ENCODE assay signal across 9 mouse cellular contexts in genomic region chr13:114831367-114831833, GRCm38 (mm10). TPM values are rescaled to one million over a fixed set of nuclear protein-coding genes. Genes with fewer than 3 reads are reported as not detected.
DNase-seq lines count a peak whose midpoint lies in the region; ATAC-seq lines count a peak whose summit lies in the region.
"Had no signal": no experiment of that assay in that cellular context is flagged by ENCODE, and none has a peak within 500 bp of the region (broad histone marks: within the 10 kb centered on the region; RNA-seq: fewer than 3 reads in every experiment).

No protein-coding gene starts in this region.

- H3K4me2 ChIP-seq in hindbrain, embryonic 16.5 days (ENCODE audit: low read length) = no peak overlapping the region
- H3K4me2 ChIP-seq in midbrain, embryonic 12.5 days (replicated peaks) = no peak overlapping the region
- H3K4me2 ChIP-seq: liver, embryonic 15.5 days had no signal

- ATAC-seq in activated CD4-positive, CD25-positive, alpha-beta regulatory T cell, adult 4 months = peak; percentile 87
- peak; percentile 57 for ATAC-seq in hindbrain, embryonic 16.5 days
- ATAC-seq in midbrain, embryonic 12.5 days (ENCODE audit: low FRiP score, low read depth) = peak; percentile 69; the same call in 1 of the 2 replicates

- peaks cover 14% of the 10 kb centered on the region for H3K36me3 ChIP-seq in hindbrain, embryonic 16.5 days (ENCODE audit: control insufficient read depth, insufficient read depth, low read length)
- peaks cover 34% of the 10 kb centered on the region; the same call in 1 of the 2 replicates for H3K36me3 ChIP-seq in midbrain, embryonic 12.5 days

- WGBS in hindbrain, embryonic 16.5 days = 84% methylated on average over 4 of the region's 4 CpGs
- 83% methylated on average over 4 of the region's 4 CpGs for WGBS in midbrain, embryonic 12.5 days

- no peak overlapping the region for H3K4me3 ChIP-seq in hindbrain, embryonic 16.5 days (ENCODE audit: low read length)
- no peak overlapping the region for H3K4me3 ChIP-seq in midbrain, embryonic 12.5 days
- H3K4me3 ChIP-seq: liver, embryonic 15.5 days had no signal

- H3K9ac ChIP-seq in hindbrain, embryonic 16.5 days (ENCODE audit: low read depth, low read length) = no peak overlapping the region
- H3K9ac ChIP-seq in midbrain, embryonic 12.5 days (replicated peaks) = no peak overlapping the region
- H3K9ac ChIP-seq: liver, embryonic 15.5 days had no signal

- no peaks in the 10 kb centered on the region for H3K27me3 ChIP-seq in hindbrain, embryonic 16.5 days (replicated peaks; ENCODE audit: control insufficient read depth, insufficient read depth, low read length)
- no peaks in the 10 kb centered on the region for H3K27me3 ChIP-seq in midbrain, embryonic 12.5 days
- H3K27me3 ChIP-seq: liver, embryonic 15.5 days had no signal

- no peaks in the 10 kb centered on the region for H3K9me3 ChIP-seq in hindbrain, embryonic 16.5 days (ENCODE audit: control insufficient read depth, low read length)
- no peaks in the 10 kb centered on the region for H3K9me3 ChIP-seq in midbrain, embryonic 12.5 days
- H3K9me3 ChIP-seq: liver, embryonic 15.5 days had no signal

- peak; percentile 4 for DNase-seq in gastrocnemius, postnatal 25 days
- no peak for DNase-seq in gastrocnemius, postnatal 4 days (ENCODE audit: low spot score in 2 of 2)
- DNase-seq in A20 (ENCODE audit: low read depth, low spot score) = peak; percentile 55
- DNase-seq in ovary, postnatal 36 days (ENCODE audit: low spot score) = no peak
- DNase-seq in gastrocnemius, adult 8-10 months (ENCODE audit: low spot score in 2 of 2) = no peak

- H3K4me1 ChIP-seq in hindbrain, embryonic 16.5 days (ENCODE audit: control insufficient read depth, insufficient read depth, low read depth, low read length) = no peaks in the 10 kb centered on the region
- no peaks in the 10 kb centered on the region for H3K4me1 ChIP-seq in midbrain, embryonic 12.5 days
- H3K4me1 ChIP-seq: liver, embryonic 15.5 days had no signal

- H3K27ac ChIP-seq in hindbrain, embryonic 16.5 days (ENCODE audit: low read depth, low read length) = no peak overlapping the region
- H3K27ac ChIP-seq in midbrain, embryonic 12.5 days (replicated peaks) = no peak overlapping the region
- H3K27ac ChIP-seq: liver, embryonic 15.5 days had no signal

RNA-seq across cellular contexts. Expression of gene Mocs2, which starts 13.4 kb away (rescaled TPM):
- total RNA-seq in gastrocnemius, postnatal 25 days (2021) = 10 to 100 TPM; 45.8 to 68.3 TPM
- 10 to 100 TPM; 48.1 to 59.6 TPM for total RNA-seq in gastrocnemius, postnatal 4 days (2021)
- polyA plus RNA-seq in activated CD4-positive, CD25-positive, alpha-beta regulatory T cell, adult 4 months (2017; shearing (Covaris generic)) = 10 to 100 TPM; 46.8 to 50.3 TPM
- 136 and 144 TPM in 2 replicates for polyA plus RNA-seq in hindbrain, embryonic 16.5 days (2015; fragmentation: Nextera tagmentation; extraction: Ambion mirVana)
- polyA plus RNA-seq in midbrain, embryonic 12.5 days (2016; fragmentation: Nextera tagmentation; extraction: Ambion mirVana) = 79.0 and 79.4 TPM in 2 replicates
- 10 to 100 TPM; 45.0 to 53.9 (median 49.2) TPM for total RNA-seq in gastrocnemius, adult 8-10 months (2022)

Comparison
In these comparisons a context has a peak if more than half of its experiments do, and no peak if none do; other contexts are left out.
1. DNase-seq: peak in gastrocnemius, postnatal 25 days (single experiment) and A20 (single experiment); none in gastrocnemius, postnatal 4 days (0 of 2), ovary, postnatal 36 days (single experiment) and gastrocnemius, adult 8-10 months (0 of 2).
2. Peak in every context shown above with its lines, with median percentiles within 50 percentile points of each other: ATAC-seq.